Mouse (Mus musculus): ENCODE data around the gene Mettl27.

- no peak for TF ChIP-seq MAFK (IDR thresholded peaks at IDR 0.05; ENCODE audit: insufficient read depth, low read depth, low read length)
- TF ChIP-seq ZNF384 (IDR thresholded peaks at IDR 0.05; ENCODE audit: low read depth, low read length) = no peak
- TF ChIP-seq CHD2 (IDR thresholded peaks at IDR 0.05; ENCODE audit: low read depth, low read length) = no peak
- TF ChIP-seq HCFC1 (IDR thresholded peaks at IDR 0.05; ENCODE audit: borderline replicate concordance, insufficient read depth, low read length) = no peak
These were observed 2.2 kb upstream of the Mettl27 start for GRCm38 (mm10) chr5:134929988-134930387.
